Mouse (Mus musculus) kidney, postnatal 10 days (tissue): ENCODE results near the gene Me3.

ENCODE experiments used
- DNase-seq: peaks from one replicate; pipeline ENCODE4 v3.0.0; 2021; ENCODE audit warnings: mixed read lengths

Gene Me3

DNA sequence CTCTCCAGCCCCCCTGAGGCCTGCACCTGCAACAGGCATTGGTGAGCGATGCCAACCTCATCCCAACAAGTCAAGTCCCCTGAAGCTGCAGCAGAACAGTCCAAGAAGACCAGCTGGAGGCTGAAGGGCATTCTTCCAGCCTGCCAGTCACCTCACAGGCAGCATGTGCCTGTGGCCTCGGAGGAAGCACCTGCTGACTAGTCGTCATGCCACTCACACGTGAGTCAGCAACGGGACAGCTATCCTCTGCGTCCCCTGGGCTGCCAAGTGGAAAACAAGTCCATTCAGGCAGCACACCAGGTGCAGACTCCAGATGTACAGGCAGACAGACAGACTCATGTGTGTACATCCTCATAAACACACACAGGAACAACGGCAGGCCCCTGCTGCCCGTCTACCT lies 203.4 kb downstream of the Me3 start:
- no peak for DNase-seq

DNA sequence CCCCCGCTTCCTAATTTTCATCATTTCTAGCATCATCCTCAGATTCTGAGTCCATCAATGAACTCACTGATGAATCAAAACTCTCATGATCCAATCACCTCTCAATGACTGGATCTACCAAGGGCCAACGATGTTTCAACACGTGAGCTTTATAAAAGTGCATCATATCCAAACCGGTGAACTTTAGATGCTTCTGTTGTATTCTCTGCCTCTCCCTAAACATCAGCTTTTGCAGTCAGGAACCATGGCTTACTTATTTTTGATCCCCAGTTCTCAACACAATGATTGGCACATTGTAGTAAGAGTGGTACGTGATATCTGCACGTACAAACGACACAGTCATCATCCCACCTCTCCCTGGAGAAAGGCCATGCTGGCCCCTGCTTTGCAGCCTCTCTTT lies 204.5 kb downstream of the Me3 start:
- no peak for DNase-seq

DNA sequence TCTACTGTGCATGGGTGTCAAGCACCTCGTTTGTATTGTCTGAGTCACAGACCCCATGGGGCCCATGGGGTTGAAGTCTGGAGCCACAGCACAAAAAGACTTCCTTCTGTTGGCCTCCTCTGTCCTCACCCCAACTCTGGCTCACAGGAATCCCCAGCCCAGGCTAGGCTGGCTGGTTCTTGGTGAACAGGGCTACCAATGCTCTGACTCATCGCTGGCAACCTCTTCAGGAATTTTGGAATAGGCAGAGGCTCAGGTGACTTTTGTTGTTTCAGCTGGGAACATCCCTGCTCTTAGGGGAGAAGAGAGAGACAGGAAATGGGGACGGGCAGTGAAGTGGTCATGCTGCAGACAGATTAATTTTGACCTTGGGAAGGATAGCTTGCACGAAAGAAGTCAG lies 205.6 kb downstream of the Me3 start:
- no peak for DNase-seq

DNA sequence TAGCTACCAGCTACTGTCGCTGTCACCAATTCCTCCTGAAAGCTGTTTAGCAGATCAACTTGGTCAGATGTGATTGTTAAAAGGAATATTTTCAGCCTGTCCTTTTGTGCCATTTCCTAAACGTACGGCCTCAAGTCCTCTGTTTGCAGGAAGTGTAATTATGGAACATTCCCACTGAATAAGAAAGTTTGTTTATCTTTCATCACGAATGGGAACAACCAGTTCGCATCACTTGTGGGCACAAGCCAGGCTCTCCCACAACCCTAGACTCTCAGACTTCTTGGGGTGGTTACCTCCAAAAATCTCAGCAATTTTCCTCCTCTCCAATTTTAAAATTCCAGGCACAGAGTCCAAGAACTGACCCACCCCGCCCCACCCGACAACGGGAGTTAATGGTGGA lies 207.5 kb downstream of the Me3 start:
- no peak for DNase-seq

DNA sequence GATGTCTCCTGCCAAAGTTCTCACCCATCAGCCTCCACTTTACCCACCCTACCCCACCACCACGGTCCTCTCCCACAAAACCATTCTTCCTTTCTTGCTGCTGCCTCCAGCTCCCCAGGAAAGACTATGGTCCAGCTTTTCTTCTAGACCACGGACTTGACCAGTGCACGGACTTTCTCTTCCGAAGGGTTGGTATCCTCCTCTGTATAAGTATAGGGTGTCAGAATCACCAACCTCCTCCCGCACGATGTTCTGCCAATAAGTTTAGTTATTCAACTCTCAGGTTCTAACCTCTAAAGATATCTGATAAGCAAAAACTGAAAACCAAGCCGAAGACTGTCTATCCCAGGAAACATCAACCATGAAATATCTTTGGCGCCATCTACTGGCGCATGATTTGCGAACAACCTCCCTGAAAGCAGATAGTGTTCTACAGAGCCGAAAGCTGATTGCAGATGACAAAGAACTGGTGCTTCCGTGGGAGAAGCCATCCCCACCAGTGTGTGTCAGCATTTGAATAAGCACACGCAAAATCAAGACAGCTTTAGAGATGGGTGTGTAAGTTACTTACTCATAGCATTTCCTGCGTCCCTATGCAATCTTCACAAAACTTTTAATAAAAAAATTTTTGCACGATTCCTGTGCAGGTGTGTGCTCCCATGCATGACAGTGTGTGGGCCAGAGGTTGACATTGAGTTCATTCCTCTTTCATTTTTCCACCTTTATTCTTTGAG lies 209.6 kb downstream of the Me3 start:
- peak; percentile 91 for DNase-seq

DNA sequence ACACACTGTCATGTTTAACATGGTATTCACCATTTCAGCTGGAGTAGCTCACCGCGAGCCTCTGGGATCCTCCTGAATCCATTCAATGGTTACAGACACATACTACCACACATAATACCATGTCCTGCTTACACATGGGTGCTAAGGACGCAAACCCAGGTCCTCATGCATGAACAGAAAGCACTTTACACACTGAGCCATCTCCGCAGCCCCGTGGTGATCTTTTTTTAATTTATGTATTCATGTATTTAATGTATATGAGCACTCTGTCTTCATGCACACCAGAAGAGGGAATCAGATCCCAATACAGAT lies 210.2 kb downstream of the Me3 start:
- no peak for DNase-seq

DNA sequence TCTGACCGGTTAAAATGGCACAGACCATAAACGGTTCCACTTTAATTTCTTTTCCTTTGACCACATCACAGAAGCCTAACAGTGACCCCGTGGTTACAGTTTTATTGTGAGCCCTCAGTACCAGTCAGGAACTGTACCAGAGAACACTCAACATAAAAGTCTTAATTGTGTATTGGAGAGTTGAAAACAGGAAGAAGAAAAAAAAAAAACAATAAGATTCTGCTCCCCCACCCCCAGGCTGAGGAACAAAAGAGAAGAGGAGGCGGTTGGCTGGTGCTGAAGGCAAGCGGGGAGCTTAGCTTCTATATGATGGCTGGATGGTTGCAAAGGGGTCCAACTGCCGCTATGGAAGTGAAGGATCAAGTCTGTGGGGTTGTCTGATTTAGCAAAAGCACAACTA lies 210.9 kb downstream of the Me3 start:
- DNase-seq, result no peak

DNA sequence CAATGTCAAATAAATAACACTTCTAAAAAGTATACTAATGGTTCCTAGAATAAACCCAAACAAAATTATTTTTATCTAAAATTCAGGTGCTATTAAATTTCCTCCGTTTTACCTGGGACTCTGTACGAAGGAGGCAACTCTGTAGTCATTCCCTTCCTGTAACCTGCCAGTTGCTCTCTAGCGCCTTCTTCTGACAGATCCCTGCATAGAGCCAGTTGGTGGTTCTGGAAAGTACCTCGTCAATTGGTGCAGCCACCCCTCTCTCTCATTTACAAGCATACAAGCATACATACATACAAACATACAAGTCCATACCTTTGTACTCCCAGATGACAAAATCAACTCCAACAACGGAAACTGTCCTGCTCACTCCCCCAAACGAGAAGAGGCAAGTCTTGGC lies 211.3 kb downstream of the Me3 start:
- DNase-seq, result peak; percentile 65

DNA sequence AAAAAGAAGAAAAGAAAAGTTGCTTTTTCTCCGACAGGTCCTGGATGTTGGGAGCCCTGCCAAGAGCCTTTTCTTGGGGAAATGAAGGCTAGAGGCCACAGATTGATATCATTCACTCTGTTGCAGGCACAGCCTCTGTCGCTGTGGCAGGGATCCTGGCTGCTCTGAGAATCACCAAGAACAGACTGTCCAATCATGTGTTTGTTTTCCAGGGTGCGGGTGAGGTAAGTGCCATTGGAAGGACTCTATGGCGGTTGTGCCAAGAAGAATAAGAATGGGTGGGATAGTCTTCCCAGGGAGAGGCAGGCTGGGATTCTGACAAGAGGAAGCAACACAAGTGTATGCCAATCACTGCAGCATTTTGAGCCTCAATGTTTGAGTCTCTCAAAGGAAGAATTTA lies 213.5 kb downstream of the Me3 start:
- no peak for DNase-seq

DNA sequence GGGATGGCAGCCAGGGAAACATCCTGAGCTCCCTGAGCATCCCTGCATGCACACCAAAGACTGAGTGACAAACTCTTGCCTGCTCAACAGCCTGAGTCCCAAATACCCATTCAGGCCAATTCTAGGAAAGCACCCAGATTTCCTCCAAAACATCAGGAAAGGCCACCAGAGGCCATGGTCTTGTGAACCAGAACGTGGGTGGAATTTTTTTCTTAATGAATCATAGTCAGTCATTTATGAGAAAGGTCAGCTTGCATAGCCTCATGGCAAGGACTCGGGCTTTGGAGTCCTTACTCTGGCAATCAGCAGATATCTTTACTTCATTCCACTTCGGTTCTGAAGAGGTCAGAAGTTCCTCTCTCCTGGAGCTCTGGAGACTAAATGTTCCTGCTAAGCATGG lies 218.3 kb downstream of the Me3 start:
- no peak for DNase-seq

DNA sequence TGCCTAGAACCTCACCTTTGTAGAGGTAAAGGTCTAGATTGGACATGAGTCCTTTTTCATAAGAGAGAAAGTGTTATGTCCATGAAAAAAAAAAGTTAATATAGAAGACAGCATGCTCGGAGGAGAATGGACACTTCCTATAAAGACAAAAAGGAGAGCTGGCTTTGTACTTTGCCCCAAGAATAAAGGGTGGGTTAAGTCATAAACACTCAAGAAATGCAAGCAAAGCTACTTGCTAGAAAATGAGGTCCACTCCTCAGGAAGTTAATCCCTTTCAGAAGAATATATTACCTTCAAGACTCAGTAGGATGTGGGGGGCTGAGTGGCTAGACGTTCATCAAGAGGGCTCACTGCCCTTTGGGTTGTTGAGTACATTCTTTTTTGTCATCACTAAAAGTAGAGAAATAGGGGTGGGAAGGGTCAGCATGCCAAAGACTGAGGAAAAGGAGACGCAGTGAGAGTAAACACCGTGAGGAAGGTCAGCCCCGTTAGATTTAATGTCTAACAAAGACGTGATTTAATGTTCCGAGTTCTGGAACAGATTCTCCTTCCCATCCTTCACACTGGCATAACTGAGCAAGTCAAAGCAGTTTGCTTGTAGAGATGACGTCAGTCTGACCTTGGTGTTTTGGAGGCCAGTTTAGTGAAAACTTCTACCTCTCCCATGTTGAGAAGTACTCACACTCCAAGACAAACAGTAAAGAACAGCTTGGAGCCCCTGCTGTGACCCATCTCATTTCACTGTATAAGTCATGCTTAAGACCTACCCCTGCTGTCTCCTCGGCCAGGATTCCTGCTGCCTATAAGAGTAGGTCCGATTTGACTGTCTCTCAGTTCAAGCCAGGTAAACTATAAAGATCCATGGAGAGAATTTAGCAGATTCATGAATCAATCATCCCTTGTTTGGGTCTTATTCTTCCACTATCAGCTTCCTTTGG lies 220.2 kb downstream of the Me3 start:
- no peak for DNase-seq

DNA sequence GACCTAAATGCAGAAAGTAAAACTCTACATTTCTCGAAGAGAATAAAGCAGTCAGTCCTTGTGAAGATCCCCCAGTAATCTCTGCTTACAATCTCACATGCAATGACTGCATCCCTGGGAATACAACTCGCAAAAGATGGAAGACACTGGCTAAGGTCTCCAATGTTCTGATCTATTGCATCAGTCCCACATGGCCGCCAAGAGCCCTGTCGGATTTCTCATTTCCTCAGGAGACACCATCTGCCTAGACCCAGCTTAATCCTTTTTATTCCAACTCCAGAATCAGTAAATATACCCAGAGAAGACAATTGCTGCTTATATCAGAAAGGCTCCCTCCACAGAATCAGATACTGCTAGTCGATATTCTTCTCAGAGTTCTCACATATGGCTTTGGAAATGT lies 220.9 kb downstream of the Me3 start:
- no peak for DNase-seq

DNA sequence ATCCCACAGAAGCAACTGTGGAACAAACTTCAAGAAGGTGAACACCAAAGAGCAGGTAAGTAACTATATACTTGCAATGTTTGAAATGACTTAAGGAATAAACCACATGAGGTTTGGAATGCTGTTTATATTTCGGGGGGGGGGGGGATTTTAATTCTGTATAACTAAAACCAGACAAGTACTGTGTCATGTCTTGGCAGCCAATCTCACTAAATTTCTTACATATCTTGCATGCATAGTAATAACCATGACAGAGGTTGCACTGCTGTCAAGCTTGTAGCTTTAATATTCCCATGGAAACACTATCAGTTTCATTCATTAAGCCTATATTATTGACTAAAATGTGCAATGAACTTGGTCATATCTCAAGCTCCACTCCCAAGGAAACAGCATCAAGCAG lies 223.0 kb downstream of the Me3 start:
- DNase-seq, result no peak

DNA sequence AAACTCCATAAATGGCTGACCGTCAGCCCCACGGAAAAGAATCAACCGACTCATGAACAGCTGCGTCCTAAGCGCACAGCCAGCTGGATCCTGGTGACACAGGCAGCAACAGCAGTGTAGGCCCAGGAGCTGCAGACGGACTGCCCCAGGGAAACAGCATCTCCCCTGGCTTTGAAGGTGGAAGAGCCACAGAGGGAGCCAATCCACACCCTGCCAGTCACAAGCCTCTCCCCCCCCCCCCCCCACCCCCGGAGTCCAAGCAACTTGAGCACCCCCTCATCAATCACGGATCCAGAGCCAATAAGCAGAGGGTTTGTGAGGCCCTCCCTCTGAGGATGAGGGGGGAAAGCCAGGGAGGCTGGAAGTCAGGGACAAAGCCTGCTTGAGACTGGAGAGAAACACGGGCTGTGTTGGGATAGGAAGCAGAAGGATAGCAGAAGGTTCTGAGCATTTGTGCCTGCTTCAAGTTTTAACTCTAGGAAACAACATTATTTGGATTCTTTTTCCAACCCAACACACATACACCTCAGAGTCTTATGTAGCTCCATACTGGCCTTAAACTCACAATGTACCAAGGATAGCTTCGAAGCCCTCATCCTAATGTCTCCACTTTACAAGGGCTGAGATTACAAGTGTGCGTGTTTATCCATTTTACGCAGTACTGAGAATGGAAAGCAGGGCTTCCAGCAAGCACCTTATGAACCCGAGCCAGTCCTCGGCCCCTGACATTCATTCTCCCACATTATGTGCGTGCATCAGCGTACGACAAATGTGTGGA lies 224.4 kb downstream of the Me3 start:
- no peak for DNase-seq

DNA sequence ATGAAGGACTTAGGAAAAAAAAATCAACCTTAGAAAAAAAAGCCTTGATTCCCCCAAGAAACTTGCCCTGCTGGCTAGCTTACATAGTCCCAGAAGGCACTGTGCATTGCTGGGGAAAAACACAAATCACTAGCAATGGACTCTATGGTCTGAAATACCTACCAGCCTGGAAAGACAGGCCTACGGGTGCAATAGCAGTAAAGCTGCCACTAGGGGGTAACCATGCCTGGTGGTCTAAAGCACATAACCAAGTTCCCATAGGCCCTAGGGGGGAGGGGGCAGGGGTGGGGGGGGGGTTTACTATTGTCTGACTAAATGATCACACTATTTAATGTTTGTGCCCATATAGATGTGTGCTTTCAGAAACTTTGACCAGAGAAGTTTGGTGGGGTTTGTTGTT lies 232.6 kb downstream of the Me3 start:
- no peak for DNase-seq

DNA sequence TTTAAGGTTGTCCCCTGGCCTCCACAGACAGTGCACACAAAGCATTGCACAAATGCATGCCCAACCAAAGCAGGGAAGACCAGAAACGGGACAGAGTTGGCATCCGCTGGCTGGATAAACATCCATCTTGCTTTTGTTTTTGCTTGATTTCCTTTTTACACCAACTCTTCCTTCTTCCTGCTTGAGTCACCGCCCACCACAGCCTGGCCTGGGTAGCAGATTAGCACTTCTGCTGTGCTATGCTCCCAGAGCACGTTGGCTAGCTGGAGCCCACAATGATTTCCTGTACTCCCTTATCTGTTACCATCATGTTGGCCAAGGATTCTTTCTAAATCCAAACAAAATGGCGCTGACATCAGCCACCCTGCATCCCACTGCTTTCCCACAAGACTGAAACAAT lies 235.0 kb downstream of the Me3 start:
- no peak for DNase-seq

DNA sequence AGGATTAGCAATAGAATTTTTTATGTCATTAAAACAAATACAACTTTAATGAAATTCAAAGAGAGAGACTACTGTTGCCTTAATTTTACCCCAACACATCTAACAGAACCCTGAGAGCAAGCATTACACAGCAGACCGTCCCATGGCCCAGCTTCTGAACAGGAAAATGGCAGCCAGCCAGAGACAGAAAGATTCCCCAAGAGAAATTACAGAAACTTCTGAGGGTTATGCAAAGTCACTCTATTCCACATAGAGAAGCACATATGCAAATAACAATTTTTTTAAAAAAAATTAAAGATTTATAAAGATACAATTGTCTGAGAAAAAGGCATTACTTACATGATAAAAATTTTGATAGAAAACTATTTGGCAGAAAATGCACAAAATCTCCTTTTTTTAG lies 247.5 kb downstream of the Me3 start:
- peak; percentile 28 for DNase-seq

DNA sequence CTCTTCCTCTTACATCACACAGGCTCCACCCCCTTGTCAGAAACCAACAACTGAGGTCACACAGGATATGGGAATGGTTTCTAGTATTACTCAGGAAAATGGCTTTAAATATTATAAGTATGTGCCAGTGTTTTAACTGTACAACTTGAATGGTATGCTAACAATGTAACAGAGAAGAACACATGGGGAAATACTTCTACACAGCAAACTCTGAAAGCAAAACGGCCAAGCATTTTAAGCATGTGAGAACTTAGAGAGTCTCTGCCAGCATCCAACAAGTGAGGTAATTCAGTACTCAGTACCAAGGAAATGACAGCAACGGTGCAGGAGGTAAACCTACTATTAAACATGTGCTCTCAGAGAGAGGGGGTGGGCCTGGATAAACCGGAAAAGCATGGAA lies 252.4 kb downstream of the Me3 start:
- DNase-seq, result no peak

DNA sequence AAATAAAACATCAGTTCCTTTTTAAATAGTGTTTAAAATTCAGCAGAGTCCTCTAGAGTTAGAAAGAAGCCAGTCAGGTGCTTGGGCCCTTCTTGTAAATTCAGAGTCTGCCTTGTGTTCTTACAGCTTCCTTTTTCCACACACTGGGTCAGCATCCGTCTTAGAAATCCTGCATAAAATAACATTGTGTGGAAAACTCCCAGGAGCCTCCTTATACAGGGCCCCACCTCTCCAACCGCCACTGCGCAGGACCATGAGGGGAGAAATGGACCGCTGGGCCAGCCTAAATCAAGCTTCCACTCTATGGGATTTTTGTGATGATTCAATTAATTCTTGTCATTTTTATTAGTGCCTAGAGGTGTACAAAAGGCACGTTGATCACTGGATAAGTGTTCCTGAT lies 259.2 kb downstream of the Me3 start:
- no peak for DNase-seq

DNA sequence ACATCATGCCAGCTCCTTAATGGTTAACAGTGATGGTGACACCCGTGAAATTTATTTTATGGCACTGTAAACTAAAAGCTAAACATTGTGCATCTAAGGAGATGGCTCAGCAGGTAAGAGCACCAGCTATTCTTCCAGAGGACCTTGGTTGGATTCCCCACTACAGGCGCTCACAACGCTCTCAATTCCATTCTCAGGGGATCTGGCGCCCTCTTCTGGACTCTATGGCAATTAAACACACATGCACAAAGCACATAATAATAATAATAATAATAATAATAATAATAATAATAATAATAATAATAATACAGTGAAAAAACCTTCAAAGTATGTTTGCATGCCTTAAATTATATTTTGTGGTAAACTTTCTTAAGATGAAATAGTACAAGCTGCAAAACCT lies 259.7 kb downstream of the Me3 start:
- peak; percentile 45 for DNase-seq

DNA sequence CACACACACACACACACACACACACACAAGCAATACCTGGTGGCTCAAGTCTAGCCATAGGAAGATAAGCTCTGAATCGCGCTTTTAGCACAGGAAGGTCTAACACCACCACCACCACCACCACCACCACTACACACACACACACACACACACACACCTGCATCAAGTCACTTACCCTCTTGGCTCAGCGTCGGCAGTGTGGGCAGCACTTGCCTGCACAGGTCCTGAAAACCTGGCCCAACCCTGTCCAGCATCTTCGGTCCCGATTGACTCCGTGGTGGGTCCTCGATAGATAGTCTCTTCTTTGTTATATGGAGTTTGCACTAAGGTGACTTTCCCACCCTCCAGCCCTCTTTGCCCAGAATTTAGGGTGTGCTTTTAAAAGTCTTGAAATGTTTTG lies 270.8 kb downstream of the Me3 start:
- DNase-seq, result no peak

DNA sequence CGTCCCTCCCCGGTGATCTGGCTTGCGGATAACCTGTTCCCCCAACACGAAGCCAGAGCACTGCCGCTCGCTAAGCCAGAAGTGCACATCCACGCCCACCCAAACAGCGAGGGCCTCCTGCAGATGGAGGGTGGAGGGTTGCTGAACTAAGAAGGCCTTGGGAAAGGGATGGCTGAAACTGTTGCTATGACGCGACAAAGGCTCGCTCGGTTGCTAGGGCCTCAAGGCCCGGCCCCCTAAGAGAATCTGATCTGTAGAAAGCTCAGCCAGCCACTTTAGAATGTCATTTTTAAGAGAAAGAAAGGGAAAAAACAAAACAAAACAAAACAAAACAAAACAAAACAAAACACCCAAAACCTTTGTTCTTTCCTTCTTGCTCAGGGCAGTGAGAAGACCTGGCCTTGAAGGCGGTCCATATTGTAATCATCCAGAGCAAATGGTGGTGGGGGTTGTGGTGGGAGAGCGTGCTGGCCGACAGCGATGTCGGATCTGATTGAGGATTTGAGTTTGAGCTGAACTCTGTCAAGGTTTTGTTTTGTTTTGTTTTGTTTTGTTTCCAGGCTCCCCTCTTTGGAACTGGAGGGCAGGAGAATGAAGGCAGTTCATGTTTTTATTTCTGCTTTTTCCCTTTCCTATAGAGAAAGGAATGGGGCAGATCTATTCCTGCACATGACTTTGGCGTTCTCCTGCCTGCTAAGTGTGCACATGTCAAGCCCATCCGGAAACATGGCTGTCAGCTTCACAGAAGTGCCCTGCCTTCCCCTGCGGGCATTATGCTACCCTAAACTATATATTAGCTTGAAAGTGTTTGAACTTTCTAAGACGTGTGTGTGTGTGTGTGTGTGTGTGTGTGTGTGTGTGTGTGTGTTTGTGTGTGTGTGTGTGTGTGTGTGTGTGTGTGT lies 271.5 kb downstream of the Me3 start, which contains the start of gene Ccdc81:
TSS of gene Ccdc81 (minus strand) at position 188 of the 902 bp plus-strand sequence.
- peak; percentile 23 for DNase-seq
